Mouse (Mus musculus): ENCODE data around the gene Dnah9. TPM values are rescaled to one million over a fixed set of nuclear protein-coding genes. Genes with fewer than 3 reads are reported as not detected.

Dnah9 gene
- polyA plus RNA-seq, 1 experiment from 2014 or later = 0.14 TPM

DNA sequence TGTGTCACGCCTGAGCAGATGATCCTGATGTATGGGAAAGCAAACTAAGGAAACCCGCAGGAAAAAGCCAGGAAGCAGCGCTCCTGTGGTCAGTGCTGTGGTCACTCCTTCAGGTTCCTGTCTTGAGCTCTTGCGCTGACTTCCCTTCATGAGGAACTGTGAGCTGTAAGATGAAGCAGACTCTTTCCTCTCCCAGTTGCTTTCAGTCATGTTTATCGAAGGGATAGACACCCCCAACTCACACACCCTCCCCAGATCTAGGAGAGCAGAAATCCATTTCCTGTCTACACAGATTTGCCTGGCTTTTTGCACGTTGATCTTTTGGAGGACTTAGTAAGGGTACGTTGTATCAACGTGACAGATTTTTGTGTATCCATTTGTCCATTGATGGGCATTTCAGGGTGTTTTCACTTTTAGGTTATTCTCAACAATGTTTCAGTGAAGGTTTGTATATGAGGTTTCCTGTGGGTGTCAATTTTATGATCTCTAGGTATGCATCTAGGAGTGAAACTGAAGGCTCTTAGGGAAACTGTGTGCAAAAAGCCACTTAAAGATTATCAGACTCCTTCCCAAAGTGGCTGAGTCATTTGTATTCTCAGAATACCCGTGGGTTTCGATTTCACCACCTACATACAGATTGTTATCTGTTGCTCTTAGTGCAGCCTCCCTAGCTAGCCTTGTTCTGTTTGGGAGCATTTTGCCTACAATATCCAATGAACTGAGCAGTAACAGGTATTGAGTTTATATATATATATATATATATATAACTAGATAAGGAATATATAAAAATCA, 373.7 kb downstream of the Dnah9 start:
- H3K27ac ChIP-seq (replicated peaks in 1 of 2; ENCODE audit: control insufficient read depth in 1 of 2, insufficient read depth in 1 of 2, low read depth in 2 of 2, low read length in 2 of 2) = no peak overlapping the region
- H3K4me1 ChIP-seq (ENCODE audit: control insufficient read depth in 2 of 2, insufficient read depth in 2 of 2, low read length in 2 of 2) = no peaks in the 10 kb centered on the region
- no peak overlapping the region for H3K9ac ChIP-seq (ENCODE audit: low read length)
- no peaks in the 10 kb centered on the region for H3K36me3 ChIP-seq (ENCODE audit: control insufficient read depth, insufficient read depth, low read length)
- H3K27me3 ChIP-seq (ENCODE audit: control insufficient read depth, insufficient read depth, low read length) = no peaks in the 10 kb centered on the region
- H3K4me2 ChIP-seq (ENCODE audit: low read length) = no peak overlapping the region
- no peak for ATAC-seq (ENCODE audit: insufficient number of reproducible peaks, insufficient read depth, low FRiP score, low read depth)
- WGBS = 48% methylated on average over 10 of the region's 10 CpGs
- no peak overlapping the region for H3K4me3 ChIP-seq (ENCODE audit: control insufficient read depth in 1 of 2, insufficient read depth in 1 of 2, low read depth in 1 of 2, low read length in 2 of 2)
- H3K9me3 ChIP-seq (ENCODE audit: control insufficient read depth, low read length) = 0 out of 2 replicates have a peak, but pooled peaks cover 3% of the 10 kb centered on the region

DNA sequence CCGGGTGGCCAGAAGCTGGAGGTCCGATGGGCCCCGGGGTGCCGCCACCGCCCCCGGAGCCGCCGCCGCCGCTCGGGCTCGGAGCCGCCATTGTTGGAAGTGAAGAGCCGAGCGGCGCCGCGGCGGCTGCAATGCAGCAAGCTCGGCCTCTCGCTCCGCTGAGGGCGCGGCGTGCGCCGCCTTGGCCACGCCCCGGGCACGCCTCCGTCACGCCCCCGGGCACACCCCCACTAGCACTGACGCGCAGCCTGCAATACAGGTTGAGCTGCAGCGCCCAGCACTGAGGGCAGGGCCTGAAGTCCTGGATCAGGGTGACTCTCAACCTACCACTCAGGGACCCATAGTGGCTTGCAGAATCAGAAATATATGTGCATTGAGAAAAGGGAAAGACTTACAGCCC, 380.2 kb downstream of the Dnah9 start, which contains the start of gene Map2k4:
Gene Map2k4 (minus strand): TSS at position 144 of the 400 bp plus-strand sequence.
- no peaks in the 10 kb centered on the region for H3K36me3 ChIP-seq (ENCODE audit: control insufficient read depth, insufficient read depth, low read length)
- peak within 1 kb of the TSS; percentile 21 to 89; a peak in 3 of 4 replicates for H3K27ac ChIP-seq (replicated peaks in 1 of 2; ENCODE audit: control insufficient read depth in 1 of 2, insufficient read depth in 1 of 2, low read depth in 2 of 2, low read length in 2 of 2)
- peak within 1 kb of the TSS; percentile 94 for H3K9ac ChIP-seq (ENCODE audit: low read length)
- ATAC-seq (ENCODE audit: insufficient number of reproducible peaks, insufficient read depth, low FRiP score, low read depth) = peak; percentile 99
- H3K9me3 ChIP-seq (ENCODE audit: control insufficient read depth, low read length) = no peaks in the 10 kb centered on the region
- peaks cover 0 to 18% of the 10 kb centered on the region in 2 experiments; a peak in 2 of 4 replicates for H3K4me1 ChIP-seq (ENCODE audit: control insufficient read depth in 2 of 2, insufficient read depth in 2 of 2, low read length in 2 of 2)
- peak within 1 kb of the TSS; percentile 95 to 96 for H3K4me3 ChIP-seq (ENCODE audit: control insufficient read depth in 1 of 2, insufficient read depth in 1 of 2, low read depth in 1 of 2, low read length in 2 of 2)
- WGBS = 0% methylated on average over 25 of the region's 36 CpGs
- peak within 1 kb of the TSS; percentile 87 for H3K4me2 ChIP-seq (ENCODE audit: low read length)
- no peaks in the 10 kb centered on the region for H3K27me3 ChIP-seq (ENCODE audit: control insufficient read depth, insufficient read depth, low read length)

DNA sequence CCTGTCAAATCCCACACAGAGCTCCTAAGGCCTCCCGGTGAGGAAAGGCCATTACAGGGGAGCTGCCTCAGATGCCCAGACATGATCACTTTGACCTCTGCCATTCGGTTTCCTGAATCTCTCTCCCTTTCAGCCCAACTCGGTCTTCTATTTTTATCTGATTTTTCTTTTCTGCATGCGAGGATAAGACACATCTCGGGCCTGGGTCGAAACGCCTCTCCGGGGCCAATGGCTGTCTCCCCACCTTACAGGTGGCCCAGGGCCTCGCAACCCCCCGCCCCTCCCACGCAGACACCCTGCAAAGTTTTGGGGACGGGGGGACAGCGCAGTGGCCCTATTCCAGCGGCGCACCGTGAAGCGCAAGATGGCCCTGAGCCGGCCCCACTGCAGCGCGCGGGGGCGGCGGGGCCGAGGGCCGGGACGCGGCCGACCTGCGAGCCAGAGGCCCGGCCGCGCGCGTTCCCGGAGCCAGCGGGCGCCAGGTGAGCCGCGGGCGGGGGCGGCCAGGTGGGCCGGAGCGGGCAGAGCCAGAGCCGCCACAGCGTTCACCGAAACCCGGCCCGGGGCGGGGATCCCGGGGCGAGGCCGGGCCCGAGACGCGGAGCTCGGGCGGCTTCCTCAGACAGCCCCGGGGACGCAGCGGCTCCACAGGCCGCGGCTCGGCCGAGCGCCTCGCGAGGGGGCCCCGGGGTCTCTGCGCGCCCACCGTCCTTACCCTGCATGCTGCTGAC, 380.8 kb downstream of the Dnah9 start:
- under 1% methylated on average over 65 of the region's 71 CpGs for WGBS

DNA sequence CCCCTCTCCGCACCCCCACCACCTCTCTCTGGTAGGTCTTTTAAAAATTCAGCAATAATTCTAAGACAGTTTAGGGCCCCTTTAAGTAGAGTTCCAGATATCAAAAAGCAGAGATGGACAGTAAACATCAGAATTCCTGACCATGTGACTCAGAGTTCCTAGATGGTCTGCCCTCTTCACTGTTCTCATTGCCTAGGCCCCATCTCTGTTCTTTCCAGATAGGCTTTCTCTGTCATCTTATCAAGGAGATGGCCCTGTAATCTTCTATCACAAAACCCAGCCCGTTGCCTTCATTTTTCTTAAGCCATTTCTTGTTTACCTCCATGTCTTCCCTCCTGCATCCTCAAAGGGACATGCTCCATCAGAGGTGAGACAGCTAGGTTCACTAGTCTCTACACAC, 382.2 kb downstream of the Dnah9 start:
- 67% methylated on average over 2 of the region's 2 CpGs for WGBS
- no peaks in the 10 kb centered on the region for H3K27me3 ChIP-seq (ENCODE audit: control insufficient read depth, insufficient read depth, low read length)
- no peaks in the 10 kb centered on the region for H3K9me3 ChIP-seq (ENCODE audit: control insufficient read depth, low read length)
- no peak overlapping the region for H3K9ac ChIP-seq (ENCODE audit: low read length)
- 0 out of 2 replicates have a peak, but pooled peaks cover 3% of the 10 kb centered on the region for H3K36me3 ChIP-seq (ENCODE audit: control insufficient read depth, insufficient read depth, low read length)
- ATAC-seq (ENCODE audit: insufficient number of reproducible peaks, insufficient read depth, low FRiP score, low read depth) = no peak
- H3K27ac ChIP-seq (replicated peaks in 1 of 2; ENCODE audit: control insufficient read depth in 1 of 2, insufficient read depth in 1 of 2, low read depth in 2 of 2, low read length in 2 of 2) = no peak overlapping the region
- H3K4me1 ChIP-seq (ENCODE audit: control insufficient read depth in 2 of 2, insufficient read depth in 2 of 2, low read length in 2 of 2) = peaks cover 0 to 25% of the 10 kb centered on the region in 2 experiments; a peak in 2 of 4 replicates
- no peak overlapping the region for H3K4me3 ChIP-seq (ENCODE audit: control insufficient read depth in 1 of 2, insufficient read depth in 1 of 2, low read depth in 1 of 2, low read length in 2 of 2)
- peak overlapping the region; percentile 87 for H3K4me2 ChIP-seq (ENCODE audit: low read length)

More for the DNA sequence above, 380.8 kb downstream of the Dnah9 start:
- Histone ChIP-seq H3K4me2 (ENCODE audit: low read length) (peak overlapping the region; percentile 87), H3K27ac (replicated peaks in 1 of 2; ENCODE audit: control insufficient read depth in 1 of 2, insufficient read depth in 1 of 2, low read depth in 2 of 2, low read length in 2 of 2) (peak overlapping the region; percentile 21 to 89; a peak in 3 of 4 replicates), H3K27me3 (ENCODE audit: control insufficient read depth, insufficient read depth, low read length) (no peaks in the 10 kb centered on the region), H3K36me3 (ENCODE audit: control insufficient read depth, insufficient read depth, low read length) (no peaks in the 10 kb centered on the region), H3K9me3 (ENCODE audit: control insufficient read depth, low read length) (no peaks in the 10 kb centered on the region), H3K9ac (ENCODE audit: low read length) (peak overlapping the region; percentile 94), H3K4me3 (ENCODE audit: control insufficient read depth in 1 of 2, insufficient read depth in 1 of 2, low read depth in 1 of 2, low read length in 2 of 2) (peak overlapping the region; percentile 95 to 96), H3K4me1 (ENCODE audit: control insufficient read depth in 2 of 2, insufficient read depth in 2 of 2, low read length in 2 of 2) (peaks cover 0 to 18% of the 10 kb centered on the region in 2 experiments; a peak in 2 of 4 replicates)
- ATAC-seq (ENCODE audit: insufficient number of reproducible peaks, insufficient read depth, low FRiP score, low read depth) = peak; percentile 78

DNA sequence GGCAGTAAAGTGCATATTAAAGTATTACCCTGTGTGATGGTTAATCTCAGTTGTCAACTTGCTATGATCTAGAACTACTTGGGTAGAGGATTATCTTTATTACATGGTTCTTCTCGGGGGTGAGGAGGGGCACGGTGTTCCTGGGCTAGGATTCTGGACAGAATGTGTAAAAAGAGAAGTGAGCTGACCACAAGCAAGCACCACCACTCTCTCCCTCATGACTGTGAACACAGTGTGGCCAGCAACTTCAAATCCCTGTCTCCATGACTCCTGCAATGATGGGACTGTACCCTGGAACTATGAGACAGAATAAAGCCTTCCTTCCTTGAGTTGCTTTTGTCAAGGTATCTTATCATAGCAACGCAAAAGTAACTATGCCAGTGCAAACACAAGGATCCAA, 386.8 kb downstream of the Dnah9 start:
- Histone ChIP-seq H3K27me3 (ENCODE audit: control insufficient read depth, insufficient read depth, low read length) (no peaks in the 10 kb centered on the region), H3K4me3 (ENCODE audit: control insufficient read depth in 1 of 2, insufficient read depth in 1 of 2, low read depth in 1 of 2, low read length in 2 of 2) (no peak overlapping the region), H3K4me2 (ENCODE audit: low read length) (no peak overlapping the region), H3K9ac (ENCODE audit: low read length) (no peak overlapping the region), H3K36me3 (ENCODE audit: control insufficient read depth, insufficient read depth, low read length) (peaks cover 15% of the 10 kb centered on the region), H3K27ac (replicated peaks in 1 of 2; ENCODE audit: control insufficient read depth in 1 of 2, insufficient read depth in 1 of 2, low read depth in 2 of 2, low read length in 2 of 2) (no peak overlapping the region), H3K9me3 (ENCODE audit: control insufficient read depth, low read length) (no peaks in the 10 kb centered on the region), H3K4me1 (ENCODE audit: control insufficient read depth in 2 of 2, insufficient read depth in 2 of 2, low read length in 2 of 2) (peaks cover 5 to 51% of the 10 kb centered on the region in 2 experiments; a peak in 3 of 4 replicates)
- 69% methylated on average over 3 of the region's 3 CpGs for WGBS
- ATAC-seq (ENCODE audit: insufficient number of reproducible peaks, insufficient read depth, low FRiP score, low read depth) = no peak
